Mouse (Mus musculus): Measurements from ENCODE around the gene Polr1c. TPM values are rescaled to one million over a fixed set of nuclear protein-coding genes. Genes with fewer than 3 reads are reported as not detected.

Polr1c gene
- total RNA-seq, 2 experiments from 2014 or later: 11.8 to 13.5 TPM

DNA sequence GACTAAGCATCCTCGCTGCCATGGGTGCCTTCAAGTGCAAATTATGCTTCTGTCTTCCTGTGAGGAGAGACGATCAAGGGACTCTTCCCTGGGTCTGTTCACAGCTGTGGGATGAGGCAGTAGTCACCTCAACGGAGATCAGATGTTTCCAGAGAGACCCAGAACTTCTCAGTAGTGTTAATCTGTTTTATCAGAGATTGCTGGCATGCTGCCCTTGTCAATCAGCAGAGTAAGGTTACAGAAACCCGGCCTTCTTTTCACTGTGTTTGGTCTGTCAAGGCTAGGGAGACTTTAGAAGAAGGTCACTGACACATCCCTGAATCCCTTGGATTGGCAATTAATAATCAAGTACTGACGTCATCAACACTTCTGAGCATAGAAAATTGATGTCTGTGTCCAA lies 10.4 kb downstream of the Polr1c start:
- intact Hi-C loops (cut with DNase I): no loop called here
- no peak for DNase-seq

GRCm38 (mm10) chr17:46237079-46237478 lies 10.8 kb downstream of the Polr1c start:
- intact Hi-C loops (cut with DNase I): no loop called here
- no peak for DNase-seq

- intact Hi-C loops (cut with DNase I): no loop called here
- DNase-seq: no peak
These were observed 11.8 kb downstream of the Polr1c start for GRCm38 (mm10) chr17:46236067-46236466.

DNA sequence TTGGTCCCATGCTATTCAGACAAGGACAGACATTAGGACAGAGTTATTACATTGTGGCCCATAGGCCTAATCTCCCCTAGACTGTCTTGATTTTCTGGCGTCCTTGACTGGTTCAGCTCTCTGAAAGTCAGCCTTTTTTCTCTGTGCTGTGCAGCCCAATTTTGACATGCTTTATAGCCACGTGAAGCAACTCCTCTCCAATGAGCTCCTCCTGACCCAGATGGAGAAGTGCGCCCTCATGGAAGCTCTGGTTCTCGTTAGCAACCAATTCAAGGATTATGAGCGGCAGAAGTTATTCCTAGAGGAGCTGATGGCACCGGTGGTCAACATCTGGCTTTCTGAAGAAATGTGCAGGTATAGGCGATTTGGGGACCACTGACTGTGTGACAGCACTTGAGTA lies 20.3 kb downstream of the Polr1c start:
- intact Hi-C loops (cut with DNase I): no loop called here
- DNase-seq: no peak

DNA sequence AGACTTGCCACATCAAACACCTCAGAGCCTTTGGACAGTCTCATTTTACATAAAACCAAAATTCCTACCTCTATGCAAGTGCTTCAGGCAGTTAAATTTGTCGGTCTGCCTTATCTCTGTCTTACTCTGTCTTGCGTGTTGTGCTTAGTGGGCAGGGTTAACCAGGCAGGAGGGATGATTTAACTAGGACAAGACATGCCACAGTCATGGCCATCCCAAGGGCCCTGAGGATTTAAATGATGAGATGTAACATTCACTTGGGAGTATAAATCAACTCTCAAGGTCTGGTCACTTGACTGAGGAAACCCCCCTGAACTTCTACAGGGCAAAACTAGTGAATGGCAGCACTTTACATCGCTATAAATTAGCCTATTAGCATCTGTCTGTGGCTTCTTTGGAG lies 26.3 kb downstream of the Polr1c start:
- intact Hi-C loops (cut with DNase I): no loop called here

DNA sequence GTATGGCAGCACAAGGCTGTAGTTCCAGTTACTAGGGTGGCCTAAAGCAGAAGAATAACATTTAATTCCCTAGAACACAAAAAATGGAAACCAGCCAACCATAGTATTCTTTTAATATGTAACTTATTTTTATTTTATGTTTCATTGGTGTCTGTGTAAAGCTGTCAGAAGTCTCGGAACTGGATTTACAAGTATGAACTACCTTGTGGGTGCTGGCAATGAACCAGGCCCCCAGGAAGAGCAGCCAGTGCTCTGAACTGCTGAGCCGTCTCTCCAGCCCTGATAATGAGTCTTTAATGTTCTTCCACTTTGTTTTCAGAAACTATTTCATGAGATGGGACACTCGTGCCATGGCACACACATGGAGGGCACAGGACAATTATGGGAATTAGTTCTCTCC lies 37.3 kb downstream of the Polr1c start:
- intact Hi-C loops (cut with DNase I): no loop called here
- no peak for DNase-seq

More for the DNA sequence above, 26.3 kb downstream of the Polr1c start:
- no peak for DNase-seq

DNA sequence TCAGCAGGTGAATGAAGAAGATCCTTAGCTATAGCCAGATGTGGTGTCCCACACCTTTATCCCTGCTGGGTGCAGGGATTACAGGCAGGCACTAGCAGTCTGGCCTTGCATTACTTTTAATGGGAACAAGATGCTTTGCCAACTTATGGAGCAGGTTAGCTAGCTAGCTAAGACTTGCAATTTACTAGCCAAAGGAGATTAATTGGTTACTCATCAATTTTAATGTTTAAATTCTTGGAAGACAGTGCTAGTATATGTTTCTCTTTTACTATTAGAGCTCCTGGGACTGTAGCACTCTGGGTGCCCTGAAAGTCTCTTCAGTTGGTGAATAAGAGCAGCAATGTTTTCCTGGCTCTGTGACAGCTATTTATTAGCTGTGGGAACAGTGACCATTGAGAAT lies 41.2 kb downstream of the Polr1c start:
- intact Hi-C loops (cut with DNase I): no loop called here
- DNase-seq: no peak

DNA sequence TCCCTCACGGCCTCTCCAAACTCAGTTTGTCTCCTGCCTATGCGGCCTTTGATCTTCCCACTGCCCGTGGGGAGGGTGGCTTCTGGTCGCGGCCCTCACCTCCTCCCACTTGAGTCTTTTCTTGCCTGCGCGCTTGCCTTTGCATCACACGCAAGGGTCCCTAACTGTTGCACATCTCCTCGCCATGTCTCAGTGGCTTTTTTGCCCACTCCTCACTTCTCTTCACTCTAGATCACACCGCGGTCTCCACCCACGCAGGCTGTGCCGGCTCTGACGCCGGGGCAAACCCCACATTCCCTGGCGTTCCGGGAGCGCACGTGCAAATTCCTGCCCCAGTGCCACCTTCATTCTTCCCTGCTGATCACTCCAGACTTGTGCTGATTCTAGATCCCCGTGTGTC lies 44.8 kb downstream of the Polr1c start:
- intact Hi-C loops (cut with DNase I): loop anchor here (5.0 kb wide), 1 partner anchor 44 kb away; the partner anchor contains the start of genes Polr1c and Yipf3
- DNase-seq: no peak

- DNase-seq: peak; percentile 87 to 90
- intact Hi-C loops (cut with DNase I): loop anchor here (5.0 kb wide), 1 partner anchor 45 kb away; the partner anchor contains the start of genes Polr1c and Yipf3
These were observed 45.3 kb downstream of the Polr1c start, which contains the start of the genes Polh and Xpo5 for GRCm38 (mm10) chr17:46202421-46203071. Gene Polh (minus strand): TSS chr17:46202645. Gene Xpo5 (plus strand): TSS chr17:46202782.

DNA sequence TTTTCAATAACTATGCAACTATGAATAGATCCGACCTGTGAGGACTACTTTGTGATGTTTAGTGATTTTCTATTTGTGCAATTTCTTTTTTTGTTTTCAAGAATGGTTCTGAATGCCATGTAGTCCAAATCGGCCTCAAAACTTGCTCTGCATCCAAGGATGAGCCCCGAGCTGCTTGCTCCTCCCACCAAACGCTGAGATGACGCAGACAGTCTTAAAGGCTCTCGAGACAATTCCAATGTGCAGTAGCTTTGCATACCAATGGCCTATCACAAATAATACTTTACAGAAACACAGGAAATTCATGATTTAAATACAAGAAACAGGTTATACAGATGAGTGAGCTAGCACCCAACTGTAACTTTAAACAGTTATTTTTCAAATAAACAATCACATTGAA lies 46.7 kb downstream of the Polr1c start:
- intact Hi-C loops (cut with DNase I): loop anchor here (5.0 kb wide), 1 partner anchor 46 kb away; the partner anchor contains the start of genes Polr1c and Yipf3
- no peak for DNase-seq

Small RNAs within 50 kb of the gene (microRNA-seq; reads per million reads assigned to microRNA genes)
- 0 to 0.72 reads per million in 2 experiments for gene Mir693

Other genes with a start within 250 kb of the Polr1c start
- 100 to 1,000 TPM; 137 to 152 TPM for gene Vegfa, start 215.7 kb downstream of the Polr1c start, total RNA-seq (2021)
- gene Mrps18a, start 137.1 kb downstream of the Polr1c start, total RNA-seq (2021): 10 to 100 TPM; 78.0 to 84.1 TPM
- under 1 TPM; 0.28 to 0.54 TPM for gene Rsph9, start 103.8 kb downstream of the Polr1c start, total RNA-seq (2021)
- gene Mad2l1bp, start 94.5 kb downstream of the Polr1c start, total RNA-seq (2021): 10 to 100 TPM; 17.1 to 19.8 TPM
- gene Gtpbp2, start 87.0 kb downstream of the Polr1c start, total RNA-seq (2021): 10 to 100 TPM; 51.3 to 55.1 TPM
- gene Polh, start 45.4 kb downstream of the Polr1c start, total RNA-seq (2021): 10 to 100 TPM; 11.4 to 12.5 TPM
- 1 to 10 TPM; 9.3 to 9.9 TPM for gene Xpo5, start 45.3 kb downstream of the Polr1c start, total RNA-seq (2021)
- 10 to 100 TPM; 48.7 to 58.4 TPM for gene Yipf3, start within 50 bp of the Polr1c start, total RNA-seq (2021)
- gene Lrrc73, start 5.5 kb upstream of the Polr1c start, total RNA-seq (2021): under 1 TPM; 0.23 to 0.39 TPM
- 10 to 100 TPM; 35.4 to 43.6 TPM for gene Tjap1, start 35.0 kb upstream of the Polr1c start, total RNA-seq (2021)
- gene Dlk2, start 49.4 kb upstream of the Polr1c start, total RNA-seq (2021): under 1 TPM in 1 of 2 experiments, not detected in 1; 0.49 TPM
- gene Abcc10, start 80.3 kb upstream of the Polr1c start, total RNA-seq (2021): 1 to 10 TPM; 2.2 to 2.5 TPM
- gene Zfp318, start 135.7 kb upstream of the Polr1c start, total RNA-seq (2021): 10 to 100 TPM; 10.2 to 11.6 TPM
- under 1 TPM; 0.38 to 0.39 TPM for gene Crip3, start 180.9 kb upstream of the Polr1c start, total RNA-seq (2021)
- not detected for gene Slc22a7, start 190.4 kb upstream of the Polr1c start, total RNA-seq (2021)
- under 1 TPM; 0.36 to 0.39 TPM for gene Ttbk1, start 239.6 kb upstream of the Polr1c start, total RNA-seq (2021)
- gene Dnph1, start 248.7 kb upstream of the Polr1c start, total RNA-seq (2021): 1 to 10 TPM; 4.9 to 6.7 TPM

Measured in gastrocnemius, postnatal 36 days (tissue).